Mouse (Mus musculus) liver, embryonic 14.5 days (tissue): ENCODE measurements around the gene Pfkm.

Experiments
- CTCF ChIP-seq: IDR thresholded peaks from 2 replicates; pipeline ENCODE4 v1.5.1; 2016; ENCODE audit warnings: antibody characterized with exemption, low read depth, control low read depth
- EP300 ChIP-seq: IDR thresholded peaks from 2 replicates; pipeline ENCODE4 v1.6.1; 2016; ENCODE audit warnings: antibody characterized with exemption, low read depth

DNA sequence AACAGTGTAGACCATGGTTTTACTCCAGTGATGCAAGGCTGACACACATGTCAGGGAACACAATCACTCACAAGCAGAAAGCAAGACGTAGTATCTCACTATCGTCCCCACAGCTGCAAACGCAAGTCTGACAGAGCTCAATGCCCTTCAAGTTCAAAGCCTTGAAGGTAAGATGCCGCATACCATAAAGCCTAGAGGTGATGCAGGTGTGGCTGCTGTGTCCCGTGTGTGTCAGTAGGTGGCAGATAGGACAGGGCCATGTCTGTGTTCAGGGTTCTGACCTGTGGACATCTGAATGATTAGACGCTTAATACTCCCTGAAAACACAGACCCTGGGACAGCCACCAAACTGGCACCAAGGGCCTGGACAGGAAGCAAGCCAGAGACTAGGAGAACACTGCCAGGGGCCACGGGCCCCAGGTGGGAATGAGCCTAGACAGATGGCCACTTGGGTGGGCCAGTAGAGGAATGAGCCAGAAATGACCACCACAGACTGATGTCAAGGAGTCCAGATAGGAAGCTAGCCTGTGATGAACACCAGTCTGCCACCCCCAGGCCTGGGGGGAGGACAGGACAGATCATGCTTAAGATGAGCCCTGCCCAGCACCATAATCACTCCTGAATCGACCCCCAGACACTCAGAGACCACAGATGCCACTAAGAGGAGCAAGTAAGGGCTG lies 22.7 kb upstream of the Pfkm start:
- TF ChIP-seq CTCF (peak; percentile 31; the same call in 1 of the 2 replicates), EP300 (no peak)
